Mouse (Mus musculus) bone marrow, adult 2 months (tissue): ENCODE data around the gene Chst8.

Source experiments
- CTCF ChIP-seq: fragments of 200-500 bp; IDR thresholded peaks from 2 replicates; pipeline ENCODE4 v1.5.1; 2011; ENCODE audit warnings: low read length, control low read depth; ENCODE audit not compliant: control insufficient read depth, insufficient read depth
- POLR2A ChIP-seq: fragments of 200-500 bp; IDR thresholded peaks from 2 replicates; pipeline ENCODE4 v1.6.1; 2011; ENCODE audit warnings: low read depth, mild to moderate bottlenecking, control low read depth, low read length, borderline replicate concordance; ENCODE audit not compliant: control insufficient read depth

DNA sequence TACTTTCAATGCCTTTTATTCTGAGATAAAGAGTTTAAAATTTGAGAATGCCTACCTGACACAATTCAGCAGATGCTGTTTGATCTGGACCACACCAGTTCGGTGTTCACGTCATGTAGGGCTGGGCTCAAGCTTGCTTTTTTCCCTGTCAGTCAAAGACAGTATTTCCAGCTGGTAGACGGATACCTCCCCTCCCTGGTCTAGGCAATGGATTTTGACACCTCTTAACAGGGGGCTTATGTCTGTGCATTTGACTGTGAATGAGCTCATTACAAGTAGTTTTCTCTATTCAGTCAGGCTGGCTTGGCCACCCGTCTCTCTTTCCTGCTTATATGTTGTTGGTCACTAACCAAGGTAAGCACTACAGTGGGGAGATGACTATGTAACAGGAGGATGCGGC is 6.1 kb upstream of the Chst8 start:
- no peak for TF ChIP-seq CTCF
- TF ChIP-seq POLR2A: no peak
